In genomic region chr10:107583360-107583759, GRCm38 (mm10) we compare ENCODE assay signal across 30 mouse cellular contexts.
DNase-seq lines count a peak whose midpoint lies in the region; ATAC-seq lines count a peak whose summit lies in the region.
"Had no signal": no experiment of that assay in that cellular context is flagged by ENCODE, and none has a peak within 500 bp of the region (broad histone marks: within the 10 kb centered on the region; RNA-seq: fewer than 3 reads in every experiment).

No protein-coding gene starts in this region.

- 66% methylated on average over 5 of the region's 5 CpGs for WGBS in embryonic facial prominence, embryonic 14.5 days
- WGBS in embryonic facial prominence, embryonic 10.5 days, result 82% methylated on average over 5 of the region's 5 CpGs
- WGBS in forebrain, embryonic 14.5 days, result 89% methylated on average over 5 of the region's 5 CpGs

- DNase-seq in embryonic facial prominence, embryonic 14.5 days (ENCODE audit: low spot score), result peak; percentile 9
- DNase-seq in embryonic facial prominence, embryonic 10.5 days (ENCODE audit: low spot score), result no peak
- peak; percentile 11 for DNase-seq in right cerebral cortex, adult 18-20 months
- DNase-seq in right cerebral cortex, postnatal 10 days (ENCODE audit: low spot score in 2 of 2), result no peak
- peak; percentile 21 for DNase-seq in brain, adult 2 months (ENCODE audit: low read depth, low spot score)
- peak; percentile 5 for DNase-seq in telencephalon, adult 2 months (ENCODE audit: low read depth, low spot score)
- no peak for DNase-seq in forebrain, embryonic 14.5 days (ENCODE audit: low spot score)
- DNase-seq in natural killer cell, adult 2 months (ENCODE audit: low spot score in 2 of 2), result no peak
- DNase-seq: adrenal gland, postnatal 10 days; adrenal gland, postnatal 36 days; cerebellum, adult 11 months; cerebellum, adult 2 months; cerebellum, postnatal 10 days; cerebellum, postnatal 36 days; embryo, embryonic 11 days; gastrocnemius, postnatal 25 days; heart, adult 2 months; heart, postnatal 14 days; heart, postnatal 4 days had no signal

- H3K4me3 ChIP-seq in embryonic facial prominence, embryonic 14.5 days (ENCODE audit: low read depth, low read length), result no peak overlapping the region
- H3K4me3 ChIP-seq in embryonic facial prominence, embryonic 10.5 days, result no peak overlapping the region
- no peak overlapping the region for H3K4me3 ChIP-seq in forebrain, embryonic 14.5 days (ENCODE audit: low read depth, low read length)
- H3K4me3 ChIP-seq: embryonic facial prominence, embryonic 15.5 days; erythroblast, embryonic 14.5 days; forebrain, embryonic 12.5 days; heart, adult 2 months; heart, embryonic 10.5 days; heart, embryonic 13.5 days had no signal

- ATAC-seq in embryonic facial prominence, embryonic 14.5 days (ENCODE audit: low read depth), result no peak
- ATAC-seq in forebrain, embryonic 14.5 days, result no peak
- ATAC-seq: forebrain, embryonic 16.5 days; hindbrain, postnatal 0 days; inflammation-experienced regulatory T-cells, adult 6 months; intestine, embryonic 16.5 days; Patski had no signal

- H3K4me2 ChIP-seq in embryonic facial prominence, embryonic 14.5 days (ENCODE audit: low read depth, low read length), result no peak overlapping the region
- no peak overlapping the region for H3K4me2 ChIP-seq in forebrain, embryonic 14.5 days (ENCODE audit: low read length)
- H3K4me2 ChIP-seq: embryonic facial prominence, embryonic 15.5 days; forebrain, embryonic 12.5 days; heart, embryonic 13.5 days; hindbrain, embryonic 14.5 days had no signal

- H3K9me3 ChIP-seq in embryonic facial prominence, embryonic 14.5 days (ENCODE audit: control insufficient read depth, low read length), result no peaks in the 10 kb centered on the region
- no peaks in the 10 kb centered on the region for H3K9me3 ChIP-seq in embryonic facial prominence, embryonic 10.5 days
- no peaks in the 10 kb centered on the region for H3K9me3 ChIP-seq in forebrain, embryonic 14.5 days (replicated peaks; ENCODE audit: control insufficient read depth, low read length)
- H3K9me3 ChIP-seq: embryonic facial prominence, embryonic 15.5 days; forebrain, embryonic 12.5 days; heart, embryonic 10.5 days; heart, embryonic 13.5 days had no signal

- H3K36me3 ChIP-seq in embryonic facial prominence, embryonic 14.5 days (ENCODE audit: control insufficient read depth, insufficient read depth, low read length), result no peaks in the 10 kb centered on the region
- no peaks in the 10 kb centered on the region for H3K36me3 ChIP-seq in embryonic facial prominence, embryonic 10.5 days (replicated peaks)
- no peaks in the 10 kb centered on the region for H3K36me3 ChIP-seq in forebrain, embryonic 14.5 days (ENCODE audit: control insufficient read depth, insufficient read depth, low read length)
- H3K36me3 ChIP-seq: embryonic facial prominence, embryonic 15.5 days; forebrain, embryonic 12.5 days; heart, embryonic 10.5 days; heart, embryonic 13.5 days had no signal

- no peak overlapping the region for H3K27ac ChIP-seq in embryonic facial prominence, embryonic 14.5 days (replicated peaks; ENCODE audit: low read depth, low read length)
- no peak overlapping the region for H3K27ac ChIP-seq in embryonic facial prominence, embryonic 10.5 days (replicated peaks)
- no peak overlapping the region for H3K27ac ChIP-seq in forebrain, embryonic 14.5 days (ENCODE audit: low read depth, low read length)
- H3K27ac ChIP-seq: embryonic facial prominence, embryonic 15.5 days; forebrain, embryonic 12.5 days; heart, adult 2 months; heart, embryonic 10.5 days; heart, embryonic 13.5 days; hindbrain, embryonic 14.5 days; hindbrain, postnatal 0 days had no signal

- H3K9ac ChIP-seq in embryonic facial prominence, embryonic 14.5 days (ENCODE audit: low read depth, low read length), result no peak overlapping the region
- no peak overlapping the region for H3K9ac ChIP-seq in forebrain, embryonic 14.5 days (ENCODE audit: low read length)
- H3K9ac ChIP-seq: embryonic facial prominence, embryonic 15.5 days; forebrain, embryonic 12.5 days; heart, embryonic 13.5 days; hindbrain, embryonic 14.5 days had no signal

- H3K27me3 ChIP-seq in embryonic facial prominence, embryonic 14.5 days (replicated peaks; ENCODE audit: control insufficient read depth, insufficient read depth, low read length), result no peaks in the 10 kb centered on the region
- no peaks in the 10 kb centered on the region for H3K27me3 ChIP-seq in embryonic facial prominence, embryonic 10.5 days (replicated peaks; ENCODE audit: low read depth, poor library complexity, severe bottlenecking)
- no peaks in the 10 kb centered on the region for H3K27me3 ChIP-seq in forebrain, embryonic 14.5 days (replicated peaks; ENCODE audit: control insufficient read depth, insufficient read depth, low read length)
- H3K27me3 ChIP-seq: embryonic facial prominence, embryonic 15.5 days; forebrain, embryonic 12.5 days; heart, embryonic 13.5 days; Patski had no signal

- no peaks in the 10 kb centered on the region for H3K4me1 ChIP-seq in embryonic facial prominence, embryonic 14.5 days (ENCODE audit: control insufficient read depth, insufficient read depth, low read length)
- H3K4me1 ChIP-seq in embryonic facial prominence, embryonic 10.5 days, result no peaks in the 10 kb centered on the region
- H3K4me1 ChIP-seq in forebrain, embryonic 14.5 days (ENCODE audit: control insufficient read depth, insufficient read depth, low read length), result no peaks in the 10 kb centered on the region
- H3K4me1 ChIP-seq: embryonic facial prominence, embryonic 15.5 days; forebrain, embryonic 12.5 days; heart, embryonic 10.5 days; heart, embryonic 13.5 days had no signal

Comparison
In these comparisons a context has a peak if more than half of its experiments do, and no peak if none do; other contexts are left out.
1. DNase-seq: peak in embryonic facial prominence, embryonic 14.5 days (single experiment), right cerebral cortex, adult 18-20 months (single experiment), brain, adult 2 months (single experiment) and telencephalon, adult 2 months (single experiment); none in embryonic facial prominence, embryonic 10.5 days (single experiment), right cerebral cortex, postnatal 10 days (0 of 2), forebrain, embryonic 14.5 days (single experiment) and natural killer cell, adult 2 months (0 of 2).